Mouse (Mus musculus): Measurements from ENCODE around the gene Mapk13. TPM values are rescaled to one million over a fixed set of nuclear protein-coding genes. Genes with fewer than 3 reads are reported as not detected.
A peak's percentile ranks its signal among the peaks of the same experiment; 100 is the strongest.
"Not testable (repeated sequence)": the region's sequence is repeated elsewhere in the genome, so short reads cannot be mapped to it uniquely, and the experiment has no call there.

Gene Mapk13
- total RNA-seq, 2 experiments from 2014 or later, result 0.72 to 0.83 TPM

- intact Hi-C loops (cut with DNase I); DNase-seq: not testable (repeated sequence)
Observed at GRCm38 (mm10) chr17:28774303-28774702, 5.2 kb downstream of the Mapk13 start.

GRCm38 (mm10) chr17:28775161-28775560, 6.1 kb downstream of the Mapk13 start:
- intact Hi-C loops (cut with DNase I), result no loop called here
- no peak for DNase-seq

GRCm38 (mm10) chr17:28776817-28777216, 7.7 kb downstream of the Mapk13 start:
- peak; percentile 36 for DNase-seq
- intact Hi-C loops (cut with DNase I), result no loop called here

GRCm38 (mm10) chr17:28777231-28778005, 8.3 kb downstream of the Mapk13 start:
- peak; percentile 88 for DNase-seq
- intact Hi-C loops (cut with DNase I), result no loop called here

GRCm38 (mm10) chr17:28779735-28780134, 10.6 kb downstream of the Mapk13 start:
- intact Hi-C loops (cut with DNase I), result no loop called here
- DNase-seq, result no peak

- no peak for DNase-seq
- intact Hi-C loops (cut with DNase I), result no loop called here
Observed at GRCm38 (mm10) chr17:28780836-28781235, 11.7 kb downstream of the Mapk13 start.

- intact Hi-C loops (cut with DNase I), result no loop called here
- DNase-seq, result peak; percentile 23
Observed at GRCm38 (mm10) chr17:28781290-28782045, 12.4 kb downstream of the Mapk13 start.

GRCm38 (mm10) chr17:28785036-28785435, 15.9 kb downstream of the Mapk13 start:
- intact Hi-C loops (cut with DNase I), result no loop called here

GRCm38 (mm10) chr17:28787507-28787906, 18.4 kb downstream of the Mapk13 start:
- no peak for DNase-seq
- intact Hi-C loops (cut with DNase I), result no loop called here

More at GRCm38 (mm10) chr17:28785036-28785435, 15.9 kb downstream of the Mapk13 start:
- no peak for DNase-seq

- intact Hi-C loops (cut with DNase I), result no loop called here
- no peak for DNase-seq
Observed at GRCm38 (mm10) chr17:28797031-28797430, 27.9 kb downstream of the Mapk13 start.

- intact Hi-C loops (cut with DNase I), result no loop called here
- DNase-seq, result no peak
Observed at GRCm38 (mm10) chr17:28799291-28800160, 30.4 kb downstream of the Mapk13 start.

- intact Hi-C loops (cut with DNase I), result no loop called here
- no peak for DNase-seq
Observed at GRCm38 (mm10) chr17:28800281-28800670, 31.2 kb downstream of the Mapk13 start.

GRCm38 (mm10) chr17:28800671-28801412, 31.7 kb downstream of the Mapk13 start, which contains the start of gene Brpf3:
Brpf3 (plus strand) TSS chr17:28801090.
- peak; percentile 88 for DNase-seq
- intact Hi-C loops (cut with DNase I), result no loop called here

- DNase-seq, result peak; percentile 100
- intact Hi-C loops (cut with DNase I), result no loop called here
Observed at GRCm38 (mm10) chr17:28801474-28802005, 32.4 kb downstream of the Mapk13 start.

- intact Hi-C loops (cut with DNase I), result no loop called here
- DNase-seq, result peak; percentile 49
Observed at GRCm38 (mm10) chr17:28802006-28802481, 32.9 kb downstream of the Mapk13 start.

- intact Hi-C loops (cut with DNase I), result no loop called here
- DNase-seq, result no peak
Observed at GRCm38 (mm10) chr17:28803316-28803715, 34.2 kb downstream of the Mapk13 start.

GRCm38 (mm10) chr17:28804973-28805372, 35.9 kb downstream of the Mapk13 start:
- intact Hi-C loops (cut with DNase I), result no loop called here
- DNase-seq, result no peak

GRCm38 (mm10) chr17:28806770-28807169, 37.7 kb downstream of the Mapk13 start:
- no peak for DNase-seq
- intact Hi-C loops (cut with DNase I), result no loop called here

GRCm38 (mm10) chr17:28808714-28809113, 39.6 kb downstream of the Mapk13 start:
- DNase-seq, result no peak
- intact Hi-C loops (cut with DNase I), result no loop called here

Measured in left cerebral cortex, postnatal 4 days (tissue).